Mouse (Mus musculus): ENCODE measurements around the gene 6330409D20Rik. TPM values are rescaled to one million over a fixed set of nuclear protein-coding genes. Genes with fewer than 3 reads are reported as not detected.

Gene 6330409D20Rik
- total RNA-seq, 2 experiments from 2014 or later = 3.0 to 3.2 TPM

GRCm38 (mm10) chr2:32727435-32727834 lies 13.4 kb downstream of the 6330409D20Rik start:
- intact Hi-C loops (cut with DNase I) = no loop called here
- peak; percentile 88 for DNase-seq

GRCm38 (mm10) chr2:32724832-32725790 lies 15.7 kb downstream of the 6330409D20Rik start:
- no peak for DNase-seq
- intact Hi-C loops (cut with DNase I) = no loop called here

GRCm38 (mm10) chr2:32724149-32724548 lies 16.7 kb downstream of the 6330409D20Rik start:
- no peak for DNase-seq
- intact Hi-C loops (cut with DNase I) = no loop called here

GRCm38 (mm10) chr2:32722581-32722980 lies 18.2 kb downstream of the 6330409D20Rik start:
- intact Hi-C loops (cut with DNase I) = no loop called here
- DNase-seq = no peak

GRCm38 (mm10) chr2:32722046-32722445 lies 18.8 kb downstream of the 6330409D20Rik start:
- intact Hi-C loops (cut with DNase I) = no loop called here
- no peak for DNase-seq

- intact Hi-C loops (cut with DNase I) = no loop called here
- DNase-seq = peak; percentile 47
Observed at GRCm38 (mm10) chr2:32720681-32721229, 20.1 kb downstream of the 6330409D20Rik start, which contains the start of gene Sh2d3c. TSS of gene Sh2d3c (plus strand) at chr2:32721055.

- intact Hi-C loops (cut with DNase I) = no loop called here
- DNase-seq = no peak
Observed at GRCm38 (mm10) chr2:32720053-32720452, 20.8 kb downstream of the 6330409D20Rik start.

GRCm38 (mm10) chr2:32718761-32719160 lies 22.1 kb downstream of the 6330409D20Rik start:
- DNase-seq = peak; percentile 57
- intact Hi-C loops (cut with DNase I) = no loop called here

GRCm38 (mm10) chr2:32714987-32715425 lies 25.8 kb downstream of the 6330409D20Rik start:
- intact Hi-C loops (cut with DNase I) = loop anchor here (5.0 kb wide), 1 partner anchor 132 kb away; the partner anchor contains the start of gene Stxbp1
- no peak for DNase-seq

- DNase-seq = no peak
- intact Hi-C loops (cut with DNase I) = loop anchor here (5.0 kb wide), 1 partner anchor 133 kb away; the partner anchor contains the start of gene Stxbp1
Observed at GRCm38 (mm10) chr2:32714117-32714986, 26.5 kb downstream of the 6330409D20Rik start.

GRCm38 (mm10) chr2:32712934-32713817 lies 27.6 kb downstream of the 6330409D20Rik start, which contains the start of gene Cdk9:
TSS of gene Cdk9 (minus strand) at chr2:32713076.
- intact Hi-C loops (cut with DNase I) = loop anchor here (2.0 to 5.0 kb wide), 2 partner anchors 44 to 134 kb away; partner anchors contain the start of genes Stxbp1 and Tor2a
- peak; percentile 94 for DNase-seq

GRCm38 (mm10) chr2:32712586-32712933 lies 28.3 kb downstream of the 6330409D20Rik start:
- intact Hi-C loops (cut with DNase I) = loop anchor here (2.0 to 5.0 kb wide), 2 partner anchors 44 to 135 kb away; partner anchors contain the start of genes Stxbp1 and Tor2a
- peak; percentile 96 for DNase-seq

GRCm38 (mm10) chr2:32712108-32712551 lies 28.7 kb downstream of the 6330409D20Rik start:
- DNase-seq = peak; percentile 54
- intact Hi-C loops (cut with DNase I) = loop anchor here (2.0 to 5.0 kb wide), 2 partner anchors 45 to 135 kb away; partner anchors contain the start of genes Stxbp1 and Tor2a

- DNase-seq = no peak
- intact Hi-C loops (cut with DNase I) = loop anchor here (2.0 to 5.0 kb wide), 2 partner anchors 45 to 136 kb away; partner anchors contain the start of genes Stxbp1 and Tor2a
Observed at GRCm38 (mm10) chr2:32711301-32712056, 29.3 kb downstream of the 6330409D20Rik start.

- intact Hi-C loops (cut with DNase I) = loop anchor here (5.0 kb wide), 1 partner anchor 137 kb away; the partner anchor contains the start of gene Stxbp1
- DNase-seq = no peak
Observed at GRCm38 (mm10) chr2:32710425-32710824, 30.4 kb downstream of the 6330409D20Rik start.

- intact Hi-C loops (cut with DNase I) = loop anchor here (5.0 kb wide), 1 partner anchor 138 kb away; the partner anchor contains the start of gene Stxbp1
- DNase-seq = no peak
Observed at GRCm38 (mm10) chr2:32709521-32710137, 31.2 kb downstream of the 6330409D20Rik start.

GRCm38 (mm10) chr2:32708643-32709042 lies 32.2 kb downstream of the 6330409D20Rik start:
- DNase-seq = peak; percentile 75

GRCm38 (mm10) chr2:32706971-32707370 lies 33.8 kb downstream of the 6330409D20Rik start:
- no peak for DNase-seq
- intact Hi-C loops (cut with DNase I) = no loop called here

More at GRCm38 (mm10) chr2:32708643-32709042, 32.2 kb downstream of the 6330409D20Rik start:
- intact Hi-C loops (cut with DNase I) = no loop called here
